Mouse (Mus musculus): ENCODE results near the gene Pfkm.

DNA sequence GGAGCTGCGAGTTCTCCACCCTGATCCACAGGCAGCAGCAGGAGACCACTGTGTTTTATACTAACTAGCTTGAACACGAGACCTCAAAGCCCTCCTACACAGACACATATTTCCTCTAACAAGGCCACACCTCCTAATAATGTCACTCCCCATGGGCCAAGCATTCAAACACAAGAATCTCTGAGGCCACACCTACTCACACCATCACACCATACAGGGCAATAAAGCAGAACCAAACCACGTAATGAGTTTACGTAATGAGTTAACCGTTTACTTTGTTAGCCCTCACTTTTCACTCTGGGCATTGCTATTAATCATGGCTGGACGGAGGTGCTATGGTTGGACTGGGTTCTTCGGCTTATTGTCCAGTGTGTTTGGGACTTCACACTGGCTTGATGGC lies 47.4 kb downstream of the Pfkm start:
- no peak for TF ChIP-seq E2F4 (IDR thresholded peaks at IDR 0.05; ENCODE audit: insufficient read depth)
- no peak for TF ChIP-seq POLR2A (IDR thresholded peaks at IDR 0.05; ENCODE audit: insufficient read length, low read depth)
- TF ChIP-seq TCF12 (IDR thresholded peaks at IDR 0.05; ENCODE audit: insufficient read depth, poor library complexity, severe bottlenecking) = no peak
- TF ChIP-seq TCF3 (IDR thresholded peaks at IDR 0.05; ENCODE audit: insufficient read length, low read depth) = no peak
- no peak for TF ChIP-seq MAX (IDR thresholded peaks at IDR 0.05; ENCODE audit: low read depth)
- TF ChIP-seq USF1 (IDR thresholded peaks at IDR 0.05; ENCODE audit: low read depth) = no peak
- no peak for TF ChIP-seq CEBPB (IDR thresholded peaks at IDR 0.05; ENCODE audit: insufficient read depth, poor library complexity, severe bottlenecking)
- no peak for TF ChIP-seq POLR2AphosphoS2 (IDR thresholded peaks at IDR 0.05; ENCODE audit: insufficient read length, low read depth)
- TF ChIP-seq MYOD1 (IDR thresholded peaks at IDR 0.05; ENCODE audit: control insufficient read depth in 1 of 3, insufficient read length in 2 of 3, low read depth in 2 of 3) = no peak
- TF ChIP-seq REST (IDR thresholded peaks at IDR 0.05; ENCODE audit: insufficient read depth, insufficient read length) = no peak
- TF ChIP-seq MYOG (IDR thresholded peaks at IDR 0.05; ENCODE audit: control insufficient read depth in 1 of 3, insufficient read depth in 1 of 3, insufficient read length in 2 of 3, low read depth in 2 of 3) = no peak

All from myocyte (in vitro differentiated cells).